Mouse (Mus musculus): ENCODE results near the gene Shb.

GRCm38 (mm10) chr4:45517399-45517798 lies 14.9 kb downstream of the Shb start:
- TF ChIP-seq CTCF (IDR thresholded peaks at IDR 0.05; ENCODE audit: low read depth) = no peak
- no peak for TF ChIP-seq EP300 (IDR thresholded peaks at IDR 0.05; ENCODE audit: low read depth)
